Mouse (Mus musculus) ES-E14 (cell line): Measurements from ENCODE around the gene Gtpbp1.

Source experiments
- CHD2 ChIP-seq: IDR thresholded peaks from 2 replicates; pipeline ENCODE4 v1.6.1; 2014; ENCODE audit warnings: mild to moderate bottlenecking, low read depth, low read length, inconsistent platforms
- MAFK ChIP-seq: IDR thresholded peaks from 2 replicates; pipeline ENCODE4 v1.6.1; 2014; ENCODE audit warnings: mild to moderate bottlenecking, low read depth, low read length, inconsistent platforms; ENCODE audit not compliant: insufficient read depth

- peak; percentile 86 for TF ChIP-seq MAFK
- TF ChIP-seq CHD2, result no peak
Measured at GRCm38 (mm10) chr15:79689662-79690425, 801 bp upstream of the Gtpbp1 start.
